Mouse (Mus musculus) forelimb bud, embryonic 11.5 days (tissue): ENCODE data around the gene Serpina5.

Source experiments
- DNase-seq: peaks from one replicate; pipeline ENCODE4 v3.0.0-alpha.2; 2012; ENCODE audit warnings: low read depth, low spot score

Gene Serpina5

GRCm38 (mm10) chr12:104127696-104128095, 26.8 kb downstream of the Serpina5 start, which contains the start of gene Serpina3b:
TSS of gene Serpina3b (plus strand) at chr12:104127996.
- no peak for DNase-seq

GRCm38 (mm10) chr12:104131041-104131440, 30.1 kb downstream of the Serpina5 start:
- DNase-seq, result no peak

GRCm38 (mm10) chr12:104138216-104138615, 37.3 kb downstream of the Serpina5 start:
- DNase-seq, result no peak

GRCm38 (mm10) chr12:104140543-104141103, 39.7 kb downstream of the Serpina5 start:
- no peak for DNase-seq

GRCm38 (mm10) chr12:104141506-104141905, 40.6 kb downstream of the Serpina5 start:
- no peak for DNase-seq

GRCm38 (mm10) chr12:104142427-104142826, 41.5 kb downstream of the Serpina5 start:
- DNase-seq, result no peak

GRCm38 (mm10) chr12:104143286-104143685, 42.4 kb downstream of the Serpina5 start:
- DNase-seq, result no peak

GRCm38 (mm10) chr12:104145571-104145970, 44.7 kb downstream of the Serpina5 start:
- no peak for DNase-seq

GRCm38 (mm10) chr12:104151989-104152388, 51.1 kb downstream of the Serpina5 start:
- no peak for DNase-seq

GRCm38 (mm10) chr12:104153041-104153645, 52.2 kb downstream of the Serpina5 start:
- DNase-seq, result no peak

GRCm38 (mm10) chr12:104153656-104154055, 52.7 kb downstream of the Serpina5 start, which contains the start of gene Serpina3c:
TSS of gene Serpina3c (minus strand) at chr12:104153870.
- DNase-seq, result no peak
